Mouse (Mus musculus) kidney, embryonic 16.5 days (tissue): ENCODE results near the gene Ranbp6. TPM values are rescaled to one million over a fixed set of nuclear protein-coding genes. Genes with fewer than 3 reads are reported as not detected.

Experiments used
- polyA plus RNA-seq: library from polyadenylated mRNA; unstranded; fragments of >200 nt; fragmentation: Nextera tagmentation; extraction: Ambion mirVana; gene quantifications from 2 replicates; pipeline ENCODE4 v1.2.1, GENCODE M21; 2015

Ranbp6 gene
- polyA plus RNA-seq, 1 experiment from 2014 or later = 17.9 TPM

Other genes with a start within 250 kb of the Ranbp6 start
- gene Ermp1, start 164.6 kb downstream of the Ranbp6 start, polyA plus RNA-seq = 24.8 and 25.1 TPM in 2 replicates
- gene Mlana, start 115.2 kb downstream of the Ranbp6 start, polyA plus RNA-seq = not detected in 2 replicates
- gene 9930021J03Rik, start 7.0 kb downstream of the Ranbp6 start, polyA plus RNA-seq = 4.6 and 5.6 TPM in 2 replicates
- 48.1 and 48.3 TPM in 2 replicates for gene Il33, start 112.1 kb upstream of the Ranbp6 start, polyA plus RNA-seq
- gene Trpd52l3, start 190.8 kb upstream of the Ranbp6 start, polyA plus RNA-seq = 0.06 TPM in 1 of 2 replicates, not detected in the other
- gene Uhrf2, start 217.5 kb upstream of the Ranbp6 start, polyA plus RNA-seq = 67.0 and 85.6 TPM in 2 replicates